Mouse (Mus musculus) liver, embryonic 14.5 days (tissue): ENCODE measurements at regions not wholly inside any gene's neighbourhood (a gene's known extent, or its start where the extent isn't known, plus 50 kb on each side); places are given as distances from the start of the nearest gene placed in this dataset.
"Not testable (repeated sequence)": the region's sequence is repeated elsewhere in the genome, so short reads cannot be mapped to it uniquely, and the experiment has no call there.

Experiments
- ATAC-seq: fragments of 200-750 bp; cut with Nextera tagmentation; 2 replicates; pipeline ENCODE4 v1.8.0; 2017; ENCODE audit warnings: moderate number of reproducible peaks, mild to moderate bottlenecking, moderate library complexity; ENCODE audit not compliant: insufficient read depth
- DNase-seq, 3 experiments: peaks; one replicate each; pipeline ENCODE4 v3.0.0-alpha.2; 2012 to 2013; ENCODE audit warnings: low read depth in 3 of 3, low spot score in 3 of 3
- H3K27ac ChIP-seq: fragments of 300-500 bp; sonication (generic); 2 replicates; pipeline ENCODE4 v1.5.1; 2014; ENCODE audit warnings: moderate library complexity, mild to moderate bottlenecking, control low read depth, inconsistent platforms
- H3K27me3 ChIP-seq: fragments of 300-500 bp; sonication (generic); 2 replicates; pipeline ENCODE4 v1.6.1; 2014; ENCODE audit warnings: mild to moderate bottlenecking, low read length, moderate library complexity; ENCODE audit not compliant: control insufficient read depth, insufficient read depth
- H3K36me3 ChIP-seq: fragments of 300-500 bp; sonication (generic); replicated peaks from 2 replicates; pipeline ENCODE4 v1.6.1; 2014; ENCODE audit warnings: low read depth; ENCODE audit not compliant: control insufficient read depth, insufficient read depth
- H3K4me1 ChIP-seq, 2 experiments: fragments of 200-500 bp in 1 of 2; fragments of 300-500 bp in 1 of 2; sonication (generic) in 1 of 2; replicated peaks; 2 replicates each; pipeline ENCODE4 v1.6.1; 2012 to 2014; ENCODE audit warnings: antibody characterized with exemption in 1 of 2, inconsistent platforms in 1 of 2, low read length in 1 of 2; ENCODE audit not compliant: control insufficient read depth in 2 of 2, insufficient read depth in 2 of 2
- H3K4me2 ChIP-seq: fragments of 300-500 bp; sonication (generic); 2 replicates; pipeline ENCODE4 v1.6.1; 2014; ENCODE audit warnings: low read depth, mild to moderate bottlenecking, control low read depth, moderate library complexity
- H3K4me3 ChIP-seq, 2 experiments: fragments of 200-500 bp in 1 of 2; fragments of 300-500 bp in 1 of 2; sonication (generic) in 1 of 2; 2 replicates each; pipeline ENCODE4 v1.5.1; 2012 to 2014; ENCODE audit warnings: low read depth in 2 of 2, low read length in 2 of 2, mild to moderate bottlenecking in 2 of 2, control low read depth in 1 of 2, inconsistent platforms in 1 of 2, moderate library complexity in 1 of 2; ENCODE audit not compliant: insufficient read depth in 1 of 2
- H3K9ac ChIP-seq: fragments of 300-500 bp; sonication (generic); replicated peaks from 2 replicates; pipeline ENCODE4 v1.6.1; 2014; ENCODE audit warnings: mild to moderate bottlenecking, control low read depth, moderate library complexity
- H3K9me3 ChIP-seq: fragments of 300-500 bp; sonication (generic); 2 replicates; pipeline ENCODE4 v1.6.1; 2016; ENCODE audit warnings: low read length, mixed read lengths; ENCODE audit not compliant: control insufficient read depth
- CTCF ChIP-seq: IDR thresholded peaks from 2 replicates; pipeline ENCODE4 v1.5.1; 2016; ENCODE audit warnings: antibody characterized with exemption, low read depth, control low read depth
- EP300 ChIP-seq: IDR thresholded peaks from 2 replicates; pipeline ENCODE4 v1.6.1; 2016; ENCODE audit warnings: antibody characterized with exemption, low read depth
- WGBS: fragments of 180-500 bp; shearing (Covaris S2); extraction: QIAGEN DNeasy Blood & Tissue Kit; methylation state at CpG from one replicate; pipeline ENCODE4 v1.1.7; 2014; ENCODE audit not compliant: insufficient replicate concordance; 5-methylcytosine and 5-hydroxymethylcytosine counted together

GRCm38 (mm10) chr1:128506551-128507313, 85.4 kb downstream of the Cxcr4 start:
- ATAC-seq, result no peak
- Histone ChIP-seq H3K4me2 (no peak overlapping the region), H3K9me3 (no peaks in the 10 kb centered on the region), H3K27me3 (no peaks in the 10 kb centered on the region), H3K27ac (no peak overlapping the region), H3K36me3 (no peaks in the 10 kb centered on the region), H3K4me3 (no peak overlapping the region), H3K4me1 (no peaks in the 10 kb centered on the region), H3K9ac (no peak overlapping the region)
- DNase-seq, result no peak
- no peak for TF ChIP-seq EP300
- TF ChIP-seq CTCF, result no peak
- 20% methylated on average over 4 of the region's 4 CpGs for WGBS

DNA sequence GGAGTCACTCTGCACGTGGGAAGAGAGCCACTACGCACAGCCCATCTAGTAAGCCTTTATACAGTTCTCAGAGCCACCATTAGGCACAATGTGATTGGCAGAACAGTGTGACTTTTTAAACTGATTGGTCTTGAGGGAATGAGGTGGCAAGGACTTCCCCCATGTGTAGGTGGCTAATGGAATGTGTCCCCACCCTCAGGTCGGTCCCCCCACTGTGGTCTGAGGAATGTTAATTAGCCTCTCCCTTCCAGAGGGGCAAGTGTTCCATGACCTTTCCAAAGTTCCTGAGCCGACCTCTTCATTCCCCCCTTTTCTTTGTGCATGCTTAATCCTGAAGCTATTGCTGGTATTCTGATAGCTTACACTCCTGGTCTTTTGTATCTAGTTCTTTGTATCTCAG, 87.2 kb upstream of the Dars start:
- no peak for ATAC-seq
- Histone ChIP-seq H3K4me3 (no peak overlapping the region), H3K4me1 (no peaks in the 10 kb centered on the region), H3K36me3 (no peaks in the 10 kb centered on the region), H3K9me3 (no peaks in the 10 kb centered on the region), H3K27me3 (no peaks in the 10 kb centered on the region), H3K4me2 (no peak overlapping the region), H3K27ac (no peak overlapping the region), H3K9ac (no peak overlapping the region)
- WGBS, result 45% methylated on average over 4 of the region's 4 CpGs
- no peak for TF ChIP-seq CTCF
- no peak for TF ChIP-seq EP300
- no peak for DNase-seq

- H3K27ac ChIP-seq, result no peak overlapping the region
- 55% methylated on average over 9 of the region's 9 CpGs for WGBS
- no peak for DNase-seq
- TF ChIP-seq CTCF (no peak), EP300 (no peak)
- H3K4me2 ChIP-seq, result no peak overlapping the region
- H3K27me3 ChIP-seq, result no peaks in the 10 kb centered on the region
- ATAC-seq, result no peak
- no peaks in the 10 kb centered on the region for H3K4me1 ChIP-seq
- H3K4me3 ChIP-seq, result no peak overlapping the region
- no peaks in the 10 kb centered on the region for H3K9me3 ChIP-seq
- no peak overlapping the region for H3K9ac ChIP-seq
- no peaks in the 10 kb centered on the region for H3K36me3 ChIP-seq
These were observed 81.0 kb upstream of the Dars start for GRCm38 (mm10) chr1:128498042-128498772.

- no peaks in the 10 kb centered on the region for H3K36me3 ChIP-seq
- H3K4me3 ChIP-seq, result no peak overlapping the region
- no peaks in the 10 kb centered on the region for H3K27me3 ChIP-seq
- H3K9me3 ChIP-seq, result no peaks in the 10 kb centered on the region
- DNase-seq (no peak), ATAC-seq (no peak)
- no peak overlapping the region for H3K9ac ChIP-seq
- H3K4me1 ChIP-seq, result no peaks in the 10 kb centered on the region
- WGBS, result 73% methylated on average over 2 of the region's 2 CpGs
- H3K4me2 ChIP-seq, result no peak overlapping the region
- TF ChIP-seq EP300 (no peak), CTCF (no peak)
- no peak overlapping the region for H3K27ac ChIP-seq
These were observed 75.1 kb upstream of the Dars start for GRCm38 (mm10) chr1:128492251-128492650.

- not testable (repeated sequence) for DNase-seq, H3K4me1 ChIP-seq, H3K4me3 ChIP-seq, H3K36me3 ChIP-seq, ATAC-seq, H3K27me3 ChIP-seq, H3K27ac ChIP-seq, H3K9me3 ChIP-seq, H3K9ac ChIP-seq, H3K4me2 ChIP-seq
- 38% methylated on average over 2 of the region's 4 CpGs for WGBS
These were observed 70.0 kb upstream of the Dars start for GRCm38 (mm10) chr1:128487181-128487580.
